Mouse (Mus musculus) ES-E14 (cell line): Measurements from ENCODE around the gene Fndc7.

Experiments used
- CHD2 ChIP-seq: IDR thresholded peaks from 2 replicates; pipeline ENCODE4 v1.6.1; 2014; ENCODE audit warnings: mild to moderate bottlenecking, low read depth, low read length, inconsistent platforms
- HCFC1 ChIP-seq: IDR thresholded peaks from 2 replicates; pipeline ENCODE4 v1.6.1; 2012; ENCODE audit warnings: low read length, inconsistent platforms, borderline replicate concordance; ENCODE audit not compliant: insufficient read depth
- MAFK ChIP-seq: IDR thresholded peaks from 2 replicates; pipeline ENCODE4 v1.6.1; 2014; ENCODE audit warnings: mild to moderate bottlenecking, low read depth, low read length, inconsistent platforms; ENCODE audit not compliant: insufficient read depth
- ZC3H11A ChIP-seq: IDR thresholded peaks from 2 replicates; pipeline ENCODE4 v1.6.1; 2012; ENCODE audit warnings: low read depth, mild to moderate bottlenecking, inconsistent platforms, low read length, borderline replicate concordance
- ZNF384 ChIP-seq: IDR thresholded peaks from 2 replicates; pipeline ENCODE4 v1.6.1; 2012; ENCODE audit warnings: low read depth, low read length, inconsistent platforms

- TF ChIP-seq CHD2 (no peak), HCFC1 (no peak), ZNF384 (no peak), ZC3H11A (no peak), MAFK (no peak)
Measured at GRCm38 (mm10) chr3:108921822-108922221, 32.0 kb upstream of the Fndc7 start.
